Mouse (Mus musculus) layer of hippocampus, adult 6 months (tissue): ENCODE data around the gene Cdh4. TPM values are rescaled to one million over a fixed set of nuclear protein-coding genes. Genes with fewer than 3 reads are reported as not detected.

Source experiments
- long read RNA-seq, 2 experiments: library from polyadenylated mRNA; unstranded; transcript quantifications; one replicate each; pipeline ENCODE4 v2.0.0; 2019 to 2020
- polyA plus RNA-seq: library from polyadenylated mRNA; unstranded; fragments of <200 nt; fragmentation: Nextera tagmentation; gene quantifications from 2 replicates; pipeline ENCODE4 v1.2.3, GENCODE M21; 2021

The Cdh4 gene
- polyA plus RNA-seq, result 3.8 and 4.5 TPM in 2 replicates
- long read RNA-seq, experiment 1, partial matches to known transcripts, result 6 of 12 reads
- long read RNA-seq, experiment 1, other reads (novel, unspliced or antisense), result 6 of 12 reads
- long read RNA-seq, experiment 2, partial matches to known transcripts, result 16 of 29 reads
- long read RNA-seq, experiment 2, other reads (novel, unspliced or antisense), result 13 of 29 reads

DNA sequence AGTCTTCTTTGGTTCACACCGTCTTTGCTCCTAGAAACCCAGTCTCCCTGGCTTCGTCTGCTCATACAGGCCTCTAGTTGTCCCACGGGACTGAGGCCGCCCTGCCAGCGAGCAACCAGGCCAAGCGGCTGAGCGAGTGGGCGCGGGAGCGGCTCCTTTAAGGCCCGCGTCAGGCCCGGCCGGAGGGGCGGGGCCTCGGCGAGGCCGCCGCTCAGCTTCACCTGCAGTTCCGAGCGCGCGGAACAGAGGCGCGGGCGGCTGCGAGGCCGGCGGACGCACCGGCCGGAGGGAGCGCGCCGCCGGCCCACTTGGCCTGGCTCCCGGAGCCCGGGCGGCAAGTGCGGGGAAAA lies at the start of gene Cdh4:
Cdh4 (plus strand) TSS at position 241 of the 350 bp plus-strand sequence.

